Mouse (Mus musculus): Measurements from ENCODE around the gene Ccr6. TPM values are rescaled to one million over a fixed set of nuclear protein-coding genes. Genes with fewer than 3 reads are reported as not detected.

Gene Ccr6
- polyA plus RNA-seq, 1 experiment = 0.42 TPM

DNA sequence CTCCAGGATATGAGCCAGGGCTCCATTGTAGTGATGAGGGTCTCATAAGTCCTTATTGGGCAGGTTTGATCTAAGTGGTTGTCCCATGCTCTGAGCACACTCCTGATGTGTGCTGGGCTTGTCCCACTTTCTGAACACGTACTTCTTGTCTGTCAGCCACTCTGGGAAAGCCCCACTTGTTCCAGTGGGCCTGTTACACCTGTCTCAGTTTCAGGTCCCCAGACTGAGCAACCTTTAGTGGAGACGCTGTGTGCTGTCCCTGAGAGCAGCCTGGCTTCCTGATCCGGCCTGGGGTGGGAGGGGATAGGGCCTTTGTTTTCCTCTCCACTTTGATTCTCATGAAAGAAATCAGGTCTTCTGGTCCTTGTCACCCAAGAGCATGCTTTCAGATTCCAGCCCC is 25.7 kb upstream of the Ccr6 start:
- no peak overlapping the region for H3K27ac ChIP-seq (ENCODE audit: insufficient read depth, low read length)
- no peak overlapping the region for H3K4me3 ChIP-seq (ENCODE audit: insufficient read depth, low read length)
- TF ChIP-seq CTCF (IDR thresholded peaks at IDR 0.05; ENCODE audit: extremely low read depth, insufficient read depth, low read length) (no peak), POLR2A (IDR thresholded peaks at IDR 0.05; ENCODE audit: extremely low read depth, insufficient read depth, low read length) (no peak)
- H3K4me1 ChIP-seq (ENCODE audit: control insufficient read depth, insufficient read depth, low read length) = no peaks in the 10 kb centered on the region

DNA sequence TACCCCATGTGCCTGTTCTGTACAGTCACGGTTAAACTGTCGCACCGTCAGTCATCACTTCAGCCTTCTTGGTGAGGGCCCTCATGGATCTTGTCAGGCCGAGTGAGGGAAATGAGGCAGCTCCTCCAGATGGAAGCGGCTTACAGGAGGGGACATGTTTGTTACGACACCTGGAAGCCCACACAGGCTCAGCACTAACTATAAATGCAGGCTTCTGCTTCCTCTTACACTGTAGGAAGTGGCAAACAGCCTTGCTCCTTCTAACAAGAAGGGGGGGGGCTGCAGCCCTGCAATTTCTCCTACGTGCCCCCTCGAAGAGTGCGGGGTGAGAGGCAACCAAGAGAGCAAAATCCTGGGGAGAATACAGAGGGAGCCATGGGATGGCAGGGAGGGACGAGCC is 25.2 kb upstream of the Ccr6 start:
- TF ChIP-seq CTCF (IDR thresholded peaks at IDR 0.05; ENCODE audit: extremely low read depth, insufficient read depth, low read length) = no peak
- no peak for TF ChIP-seq POLR2A (IDR thresholded peaks at IDR 0.05; ENCODE audit: extremely low read depth, insufficient read depth, low read length)
- no peak overlapping the region for H3K4me3 ChIP-seq (ENCODE audit: insufficient read depth, low read length)
- H3K27ac ChIP-seq (ENCODE audit: insufficient read depth, low read length) = no peak overlapping the region
- H3K4me1 ChIP-seq (ENCODE audit: control insufficient read depth, insufficient read depth, low read length) = no peaks in the 10 kb centered on the region

DNA sequence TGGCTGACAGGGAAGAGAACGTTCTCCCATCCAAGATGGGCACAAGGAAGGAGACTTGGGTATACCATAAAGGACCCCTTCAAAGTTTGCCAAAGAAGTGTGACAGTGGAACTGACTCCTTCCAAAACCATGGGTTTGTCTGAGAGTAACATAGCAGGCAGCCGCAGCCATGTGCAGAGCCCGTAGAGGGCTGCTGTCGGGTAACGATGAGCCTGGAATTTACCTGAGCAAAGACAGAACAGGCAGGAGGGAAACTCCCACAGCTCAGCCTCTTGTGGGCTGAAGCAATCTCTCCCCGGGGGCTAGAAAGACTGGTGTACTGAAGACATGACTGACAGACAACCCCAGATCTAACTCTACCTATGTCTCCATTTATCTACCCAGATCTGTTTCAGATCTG is 24.4 kb upstream of the Ccr6 start:
- H3K27ac ChIP-seq (ENCODE audit: insufficient read depth, low read length) = no peak overlapping the region; the same call in 1 of the 2 replicates
- H3K4me1 ChIP-seq (ENCODE audit: control insufficient read depth, insufficient read depth, low read length) = no peaks in the 10 kb centered on the region
- TF ChIP-seq CTCF (IDR thresholded peaks at IDR 0.05; ENCODE audit: extremely low read depth, insufficient read depth, low read length) (no peak), POLR2A (IDR thresholded peaks at IDR 0.05; ENCODE audit: extremely low read depth, insufficient read depth, low read length) (no peak)
- H3K4me3 ChIP-seq (ENCODE audit: insufficient read depth, low read length) = no peak overlapping the region

DNA sequence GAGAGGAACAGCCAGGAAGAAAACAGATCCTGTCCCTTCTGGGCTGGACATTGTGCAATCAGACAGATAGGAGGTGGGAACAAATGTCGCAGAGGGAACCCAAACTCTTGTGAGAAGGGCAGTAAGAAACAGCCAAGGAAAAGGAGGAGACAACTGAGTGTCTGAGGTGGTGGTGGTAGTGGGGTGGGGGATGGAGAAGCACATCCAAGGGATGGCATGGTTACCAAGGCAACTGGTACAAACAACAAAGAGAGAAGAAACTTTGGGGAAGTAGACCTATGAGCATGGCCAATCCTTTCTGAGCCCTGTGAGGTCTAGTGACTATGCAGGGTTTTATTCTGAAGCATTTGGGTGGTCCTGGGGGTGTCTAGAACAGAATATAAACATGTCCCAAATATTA is 21.5 kb upstream of the Ccr6 start:
- Histone ChIP-seq H3K4me1 (ENCODE audit: control insufficient read depth, insufficient read depth, low read length) (no peaks in the 10 kb centered on the region), H3K27ac (ENCODE audit: insufficient read depth, low read length) (no peak overlapping the region), H3K4me3 (ENCODE audit: insufficient read depth, low read length) (no peak overlapping the region)
- TF ChIP-seq POLR2A (IDR thresholded peaks at IDR 0.05; ENCODE audit: extremely low read depth, insufficient read depth, low read length) (no peak), CTCF (IDR thresholded peaks at IDR 0.05; ENCODE audit: extremely low read depth, insufficient read depth, low read length) (no peak)

GRCm38 (mm10) chr17:8215016-8215745 is 20.7 kb upstream of the Ccr6 start:
- TF ChIP-seq POLR2A (IDR thresholded peaks at IDR 0.05; ENCODE audit: extremely low read depth, insufficient read depth, low read length) (no peak), CTCF (IDR thresholded peaks at IDR 0.05; ENCODE audit: extremely low read depth, insufficient read depth, low read length) (no peak)
- Histone ChIP-seq H3K4me1 (ENCODE audit: control insufficient read depth, insufficient read depth, low read length) (no peaks in the 10 kb centered on the region), H3K27ac (ENCODE audit: insufficient read depth, low read length) (no peak overlapping the region), H3K4me3 (ENCODE audit: insufficient read depth, low read length) (no peak overlapping the region)

DNA sequence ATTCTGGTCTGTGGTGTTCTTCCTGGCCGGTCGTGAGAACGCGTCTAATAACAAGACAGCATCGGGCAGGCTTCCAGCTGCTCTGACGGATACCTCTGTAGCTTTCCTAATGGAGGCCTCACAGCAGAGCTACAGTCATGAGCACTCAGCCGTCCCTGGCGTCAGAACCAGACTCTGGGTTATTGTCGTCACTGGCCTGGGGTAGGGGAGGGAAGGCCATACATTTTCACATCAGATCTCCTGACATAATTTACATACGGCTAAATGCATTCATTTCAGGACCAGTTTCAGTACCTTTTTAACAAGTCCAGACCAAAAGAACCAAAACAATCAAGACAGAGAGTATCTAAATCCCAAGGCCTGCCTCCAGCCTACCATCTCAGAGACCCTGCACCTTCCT is 12.6 kb upstream of the Ccr6 start:
- Histone ChIP-seq H3K4me3 (ENCODE audit: insufficient read depth, low read length) (no peak overlapping the region), H3K27ac (ENCODE audit: insufficient read depth, low read length) (no peak overlapping the region), H3K4me1 (ENCODE audit: control insufficient read depth, insufficient read depth, low read length) (no peaks in the 10 kb centered on the region)
- TF ChIP-seq POLR2A (IDR thresholded peaks at IDR 0.05; ENCODE audit: extremely low read depth, insufficient read depth, low read length) (no peak), CTCF (IDR thresholded peaks at IDR 0.05; ENCODE audit: extremely low read depth, insufficient read depth, low read length) (no peak)

DNA sequence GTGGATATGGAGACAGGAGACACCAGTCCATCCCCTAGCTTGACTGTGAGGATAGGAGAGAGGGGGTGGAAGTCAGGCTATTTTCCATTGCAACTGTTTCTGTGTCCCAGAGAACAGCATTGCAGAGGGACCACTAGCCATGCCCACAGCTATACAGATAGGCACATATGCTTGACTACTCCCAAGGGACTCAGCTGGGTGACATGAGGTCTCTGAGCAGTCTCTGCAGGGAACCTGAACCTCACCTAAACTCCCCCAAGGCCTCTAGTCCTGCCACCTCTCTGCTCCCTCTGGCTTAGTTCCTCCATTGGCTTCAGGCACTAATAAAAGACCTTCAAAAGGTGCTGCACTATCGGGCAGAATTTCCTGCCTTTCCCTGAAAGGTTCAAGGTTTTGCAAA is 11.8 kb upstream of the Ccr6 start:
- H3K4me1 ChIP-seq (ENCODE audit: control insufficient read depth, insufficient read depth, low read length) = no peaks in the 10 kb centered on the region
- no peak overlapping the region for H3K27ac ChIP-seq (ENCODE audit: insufficient read depth, low read length)
- no peak overlapping the region for H3K4me3 ChIP-seq (ENCODE audit: insufficient read depth, low read length)
- TF ChIP-seq CTCF (IDR thresholded peaks at IDR 0.05; ENCODE audit: extremely low read depth, insufficient read depth, low read length) (no peak), POLR2A (IDR thresholded peaks at IDR 0.05; ENCODE audit: extremely low read depth, insufficient read depth, low read length) (no peak)

DNA sequence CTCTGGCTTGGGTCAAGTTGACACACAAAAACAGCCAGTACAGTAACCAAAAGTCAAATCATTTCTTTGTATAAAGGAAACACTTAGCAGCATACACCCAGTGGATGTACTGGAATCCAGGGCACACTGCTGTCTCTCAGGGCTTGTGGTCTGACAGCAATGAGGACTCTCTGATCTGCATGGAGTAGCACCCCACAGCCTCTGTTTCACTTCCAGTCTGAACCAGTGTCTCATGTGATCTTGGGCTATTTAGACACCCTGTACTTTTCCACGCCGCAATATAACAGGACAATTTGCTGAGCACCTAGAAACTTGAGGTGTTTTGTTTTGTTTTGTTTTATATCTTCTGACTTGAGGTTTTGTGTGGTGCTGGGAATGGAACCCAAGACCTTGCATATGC is 10.7 kb upstream of the Ccr6 start:
- H3K4me1 ChIP-seq (ENCODE audit: control insufficient read depth, insufficient read depth, low read length) = no peaks in the 10 kb centered on the region
- TF ChIP-seq POLR2A (IDR thresholded peaks at IDR 0.05; ENCODE audit: extremely low read depth, insufficient read depth, low read length) (no peak), CTCF (IDR thresholded peaks at IDR 0.05; ENCODE audit: extremely low read depth, insufficient read depth, low read length) (no peak)
- no peak overlapping the region for H3K4me3 ChIP-seq (ENCODE audit: insufficient read depth, low read length)
- H3K27ac ChIP-seq (ENCODE audit: insufficient read depth, low read length) = no peak overlapping the region

GRCm38 (mm10) chr17:8225746-8226145 is 10.1 kb upstream of the Ccr6 start:
- H3K4me3 ChIP-seq (ENCODE audit: insufficient read depth, low read length) = no peak overlapping the region
- no peak overlapping the region for H3K27ac ChIP-seq (ENCODE audit: insufficient read depth, low read length)
- H3K4me1 ChIP-seq (ENCODE audit: control insufficient read depth, insufficient read depth, low read length) = no peaks in the 10 kb centered on the region
- TF ChIP-seq POLR2A (IDR thresholded peaks at IDR 0.05; ENCODE audit: extremely low read depth, insufficient read depth, low read length) = no peak
- TF ChIP-seq CTCF (IDR thresholded peaks at IDR 0.05; ENCODE audit: extremely low read depth, insufficient read depth, low read length) = no peak

GRCm38 (mm10) chr17:8228622-8229021 is 7.2 kb upstream of the Ccr6 start:
- no peak for TF ChIP-seq POLR2A (IDR thresholded peaks at IDR 0.05; ENCODE audit: extremely low read depth, insufficient read depth, low read length)
- no peak for TF ChIP-seq CTCF (IDR thresholded peaks at IDR 0.05; ENCODE audit: extremely low read depth, insufficient read depth, low read length)
- Histone ChIP-seq H3K4me1 (ENCODE audit: control insufficient read depth, insufficient read depth, low read length) (no peaks in the 10 kb centered on the region), H3K27ac (ENCODE audit: insufficient read depth, low read length) (no peak overlapping the region)

More at GRCm38 (mm10) chr17:8228622-8229021, 7.2 kb upstream of the Ccr6 start:
- no peak overlapping the region for H3K4me3 ChIP-seq (ENCODE audit: insufficient read depth, low read length)

All from cortical plate, adult 2 months (tissue).